Mouse (Mus musculus) kidney, adult 2 months (tissue): ENCODE results near the gene Tmem63c. TPM values are rescaled to one million over a fixed set of nuclear protein-coding genes. Genes with fewer than 3 reads are reported as not detected.

ENCODE experiments used
- DNase-seq: peaks from one replicate; pipeline ENCODE4 v3.0.0; 2021
- H3K27ac ChIP-seq: fragments of 200-500 bp; 2 replicates; pipeline ENCODE4 v1.5.1; 2012; ENCODE audit warnings: low read depth, low read length, control low read depth, inconsistent platforms; ENCODE audit not compliant: insufficient read depth
- H3K27me3 ChIP-seq: fragments of 200-500 bp; replicated peaks from 2 replicates; pipeline ENCODE4 v1.6.1; 2012; ENCODE audit warnings: mild to moderate bottlenecking, moderate library complexity, low read length, inconsistent platforms; ENCODE audit not compliant: control insufficient read depth, insufficient read depth
- H3K36me3 ChIP-seq: fragments of 200-500 bp; 2 replicates; pipeline ENCODE4 v1.6.1; 2012; ENCODE audit warnings: mild to moderate bottlenecking, moderate library complexity, low read length, inconsistent platforms; ENCODE audit not compliant: control insufficient read depth, insufficient read depth
- H3K4me1 ChIP-seq: fragments of 200-500 bp; 2 replicates; pipeline ENCODE4 v1.6.1; 2011; ENCODE audit warnings: low read length; ENCODE audit not compliant: control insufficient read depth, insufficient read depth
- H3K4me3 ChIP-seq: fragments of 200-500 bp; 2 replicates; pipeline ENCODE4 v1.5.1; 2011; ENCODE audit warnings: mild to moderate bottlenecking, low read depth, low read length, control low read depth; ENCODE audit not compliant: insufficient read depth
- CTCF ChIP-seq: fragments of 200-500 bp; conservative IDR thresholded peaks from 2 replicates; pipeline ENCODE4 v1.5.1; 2011; ENCODE audit warnings: low read depth, mild to moderate bottlenecking, control low read depth, low read length, moderate library complexity, mixed read lengths; ENCODE audit not compliant: insufficient read depth, insufficient read length
- POLR2A ChIP-seq: fragments of 200-500 bp; IDR thresholded peaks from one replicate; pipeline ENCODE4 v1.6.1; 2011; ENCODE audit warnings: low read depth, low read length, control low read depth
- WGBS: fragments of 180-500 bp; shearing (Covaris S2); methylation state at CpG from one replicate; pipeline ENCODE4 v1.1.7; 2018; 5-methylcytosine and 5-hydroxymethylcytosine counted together
- polyA plus RNA-seq: library from polyadenylated mRNA; depleted of rRNA; stranded (reverse); fragments of >200 nt; gene quantifications from 2 replicates; pipeline ENCODE4 v1.2.3, GENCODE M21; 2012

The Tmem63c gene
- polyA plus RNA-seq, 1 experiment: 0.19 TPM

GRCm38 (mm10) chr12:87089255-87089654 is 68.1 kb downstream of the Tmem63c start:
- H3K4me1 ChIP-seq: peaks cover 7% of the 10 kb centered on the region; the same call in 1 of the 2 replicates
- DNase-seq: no peak
- H3K4me3 ChIP-seq: no peak overlapping the region
- H3K27me3 ChIP-seq: no peaks in the 10 kb centered on the region
- H3K27ac ChIP-seq: no peak overlapping the region
- TF ChIP-seq CTCF (no peak), POLR2A (no peak)
- H3K36me3 ChIP-seq: no peaks in the 10 kb centered on the region
- 72% methylated on average over 4 of the region's 4 CpGs for WGBS

- Histone ChIP-seq H3K4me3 (no peak overlapping the region), H3K36me3 (no peaks in the 10 kb centered on the region), H3K27me3 (no peaks in the 10 kb centered on the region), H3K4me1 (peaks cover 7% of the 10 kb centered on the region; the same call in 1 of the 2 replicates), H3K27ac (no peak overlapping the region)
- TF ChIP-seq CTCF (no peak), POLR2A (no peak)
- DNase-seq: peak; percentile 81
- 73% methylated on average over 2 of the region's 2 CpGs for WGBS
These were observed 68.6 kb downstream of the Tmem63c start for GRCm38 (mm10) chr12:87089701-87090100.

- whole genome bisulfite sequencing: 71% methylated on average over 2 of the region's 2 CpGs
These were observed 70.8 kb downstream of the Tmem63c start for GRCm38 (mm10) chr12:87091916-87092315.

GRCm38 (mm10) chr12:87093249-87093648 is 72.1 kb downstream of the Tmem63c start:
- H3K4me1 ChIP-seq: peaks cover 7% of the 10 kb centered on the region; the same call in 1 of the 2 replicates
- no peak overlapping the region for H3K27ac ChIP-seq
- H3K36me3 ChIP-seq: no peaks in the 10 kb centered on the region
- no peaks in the 10 kb centered on the region for H3K27me3 ChIP-seq
- 51% methylated on average over 4 of the region's 4 CpGs for WGBS
- H3K4me3 ChIP-seq: no peak overlapping the region
- TF ChIP-seq CTCF (no peak), POLR2A (no peak)
- DNase-seq: peak; percentile 75

More at GRCm38 (mm10) chr12:87091916-87092315, 70.8 kb downstream of the Tmem63c start:
- Histone ChIP-seq H3K36me3 (no peaks in the 10 kb centered on the region), H3K27ac (no peak overlapping the region), H3K27me3 (no peaks in the 10 kb centered on the region), H3K4me3 (no peak overlapping the region), H3K4me1 (peaks cover 7% of the 10 kb centered on the region; the same call in 1 of the 2 replicates)
- TF ChIP-seq CTCF: no peak
- no peak for TF ChIP-seq POLR2A
- DNase-seq: no peak

- WGBS: 63% methylated on average over 6 of the region's 6 CpGs
- no peak for DNase-seq
- H3K4me1 ChIP-seq: peaks cover 7% of the 10 kb centered on the region; the same call in 1 of the 2 replicates
- no peaks in the 10 kb centered on the region for H3K36me3 ChIP-seq
- TF ChIP-seq CTCF: no peak
- no peak for TF ChIP-seq POLR2A
- H3K27ac ChIP-seq: no peak overlapping the region
- no peaks in the 10 kb centered on the region for H3K27me3 ChIP-seq
- H3K4me3 ChIP-seq: no peak overlapping the region
These were observed 72.5 kb downstream of the Tmem63c start for GRCm38 (mm10) chr12:87093671-87094070.

- peak; percentile 40 for DNase-seq
- WGBS: 72% methylated on average over 4 of the region's 4 CpGs
- no peak for TF ChIP-seq POLR2A
- no peak for TF ChIP-seq CTCF
These were observed 79.2 kb downstream of the Tmem63c start for GRCm38 (mm10) chr12:87100331-87100730.

GRCm38 (mm10) chr12:87102165-87102631 is 81.1 kb downstream of the Tmem63c start, which contains the start of gene Ngb:
Gene Ngb, minus strand, starts transcription at chr12:87102539.
- no peaks in the 10 kb centered on the region for H3K36me3 ChIP-seq
- H3K27me3 ChIP-seq: no peaks in the 10 kb centered on the region
- H3K4me3 ChIP-seq: no peak within 1 kb of the TSS
- H3K4me1 ChIP-seq: no peaks in the 10 kb centered on the region
- 4% methylated on average over 32 of the region's 32 CpGs for WGBS
- TF ChIP-seq POLR2A (no peak), CTCF (no peak)
- no peak within 1 kb of the TSS for H3K27ac ChIP-seq
- no peak for DNase-seq

More at GRCm38 (mm10) chr12:87100331-87100730, 79.2 kb downstream of the Tmem63c start:
- Histone ChIP-seq H3K36me3 (no peaks in the 10 kb centered on the region), H3K27ac (no peak overlapping the region), H3K27me3 (no peaks in the 10 kb centered on the region), H3K4me3 (no peak overlapping the region), H3K4me1 (no peaks in the 10 kb centered on the region)

GRCm38 (mm10) chr12:87103471-87103870 is 82.3 kb downstream of the Tmem63c start:
- Histone ChIP-seq H3K36me3 (no peaks in the 10 kb centered on the region), H3K27ac (no peak overlapping the region), H3K4me1 (no peaks in the 10 kb centered on the region), H3K27me3 (no peaks in the 10 kb centered on the region), H3K4me3 (no peak overlapping the region)
- 65% methylated on average over 4 of the region's 4 CpGs for WGBS
- DNase-seq: peak; percentile 33
- TF ChIP-seq CTCF: no peak
- no peak for TF ChIP-seq POLR2A
